Mouse (Mus musculus) heart, adult 2 months (tissue): ENCODE measurements around the gene Hepacam.

Source experiments
- CTCF ChIP-seq: fragments of 200-600 bp; IDR thresholded peaks from 2 replicates; pipeline ENCODE4 v1.8.1; 2022; ENCODE audit warnings: antibody characterized with exemption, mild to moderate bottlenecking, moderate library complexity
- EP300 ChIP-seq: fragments of 200-500 bp; IDR thresholded peaks from 2 replicates; pipeline ENCODE4 v1.6.1; 2011; ENCODE audit warnings: low read depth, low read length, control low read depth; ENCODE audit not compliant: insufficient read depth
- POLR2A ChIP-seq: fragments of 200-500 bp; IDR thresholded peaks from 2 replicates; pipeline ENCODE4 v1.6.1; 2011; ENCODE audit warnings: mild to moderate bottlenecking, low read depth, low read length, control low read depth; ENCODE audit not compliant: insufficient read depth

DNA sequence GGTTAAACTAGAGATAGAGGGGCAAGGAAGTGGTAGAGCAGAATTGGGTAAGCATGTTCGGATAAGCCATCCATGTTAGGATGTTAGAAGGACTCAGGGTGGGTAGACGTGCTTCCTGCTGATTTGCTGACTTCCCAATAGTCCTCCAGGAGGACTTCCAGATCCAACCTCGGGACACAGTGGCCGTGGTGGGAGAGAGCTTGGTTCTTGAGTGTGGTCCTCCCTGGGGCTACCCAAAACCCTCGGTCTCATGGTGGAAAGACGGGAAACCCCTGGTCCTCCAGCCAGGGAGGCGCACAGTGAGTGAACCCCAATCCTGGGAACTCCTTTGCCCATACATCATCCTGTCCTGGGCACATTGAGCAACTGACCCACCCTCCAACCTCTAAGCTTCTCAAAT, 35.9 kb downstream of the Hepacam start:
- TF ChIP-seq POLR2A (no peak), CTCF (no peak), EP300 (no peak)
